ENCODE assay signal across 8 mouse cellular contexts in genomic region chr2:135711925-135712288, GRCm38 (mm10). TPM values are rescaled to one million over a fixed set of nuclear protein-coding genes. Genes with fewer than 3 reads are reported as not detected.
DNase-seq lines count a peak whose midpoint lies in the region; ATAC-seq and TF ChIP-seq lines count a peak whose summit lies in the region.

No protein-coding gene starts in this region.

- intact Hi-C loops in heart, postnatal 25 days (cut with DNase I), result loop anchor here (5.0 kb wide), 1 partner anchor 50 kb away; no protein-coding TSS in a partner anchor

- peaks cover 10% of the 10 kb centered on the region for H3K4me1 ChIP-seq in lung, embryonic 14.5 days (ENCODE audit: insufficient read depth)
- H3K4me1 ChIP-seq in olfactory bulb, adult 2 months (ENCODE audit: control insufficient read depth, insufficient read depth, low read length), result peaks cover 13% of the 10 kb centered on the region

- peak; percentile 42 for DNase-seq in right cerebral cortex, adult 18-20 months
- DNase-seq in right cerebral cortex, postnatal 25 days, result no peak
- DNase-seq in heart, postnatal 25 days (ENCODE audit: low spot score), result peak; percentile 82
- peak; percentile 16 to 34 for DNase-seq in layer of hippocampus, adult 18-20 months (ENCODE audit: low spot score in 2 of 2)
- DNase-seq in lung, embryonic 14.5 days, result peak; percentile 98

- no peak overlapping the region for H3K9ac ChIP-seq in lung, embryonic 14.5 days

- H3K36me3 ChIP-seq in lung, embryonic 14.5 days (ENCODE audit: insufficient read depth), result no peaks in the 10 kb centered on the region; the same call in 1 of the 2 replicates

- WGBS in lung, embryonic 14.5 days, result 18% methylated on average over 8 of the region's 8 CpGs
- WGBS in olfactory bulb, adult 2 months, result 9% methylated on average over 8 of the region's 8 CpGs

- H3K27me3 ChIP-seq in lung, embryonic 14.5 days (ENCODE audit: insufficient read depth, low read length), result no peaks in the 10 kb centered on the region

- H3K4me3 ChIP-seq in lung, embryonic 14.5 days (ENCODE audit: low read depth, low read length), result no peak overlapping the region
- H3K4me3 ChIP-seq in olfactory bulb, adult 2 months (ENCODE audit: insufficient read depth, low read depth, low read length), result peak overlapping the region; percentile 24

- TF ChIP-seq CTCF in lung, embryonic 14.5 days (IDR thresholded peaks at IDR 0.05; ENCODE audit: low read depth), result peak; percentile 17; the same call in 1 of the 2 replicates
- TF ChIP-seq CTCF in olfactory bulb, adult 2 months (IDR thresholded peaks at IDR 0.05; ENCODE audit: insufficient read depth, low read depth, low read length), result no peak

- H3K27ac ChIP-seq in lung, embryonic 14.5 days (ENCODE audit: low read depth), result peak overlapping the region; percentile 90
- peak overlapping the region; percentile 73 for H3K27ac ChIP-seq in olfactory bulb, adult 2 months (ENCODE audit: insufficient read depth, low read depth, low read length)

- H3K4me2 ChIP-seq in lung, embryonic 14.5 days, result peak overlapping the region; percentile 44

- peak; percentile 42; the same call in 1 of the 2 replicates for ATAC-seq in frontal cortex, adult (ENCODE audit: low TSS enrichment)
- peak; percentile 92 for ATAC-seq in lung, embryonic 14.5 days (ENCODE audit: insufficient read depth)
- no peak for ATAC-seq in monocyte, adult 5-6 weeks (replicated peaks; ENCODE audit: insufficient number of reproducible peaks, low FRiP score, low TSS enrichment, poor library complexity, severe bottlenecking)

- H3K9me3 ChIP-seq in lung, embryonic 14.5 days (ENCODE audit: low read depth, low read length), result no peaks in the 10 kb centered on the region

- no peak for TF ChIP-seq POLR2A in olfactory bulb, adult 2 months (IDR thresholded peaks at IDR 0.05; ENCODE audit: insufficient read depth, low read depth, low read length)

RNA-seq across cellular contexts. Expression of gene Plcb4, which starts 53.1 kb away (rescaled TPM):
- 10 to 100 TPM; 71.2 to 71.9 TPM for total RNA-seq in heart, postnatal 25 days (2021)
- 10 to 100 TPM; 16.5 to 20.3 TPM for total RNA-seq in layer of hippocampus, adult 18-20 months (2021)
- 20.1 and 20.5 TPM in 2 replicates for polyA plus RNA-seq in lung, embryonic 14.5 days (2014; fragmentation: Nextera tagmentation; extraction: Ambion mirVana)
- not detected in 2 replicates for polyA plus RNA-seq in olfactory bulb, adult 2 months (2012; ENCODE audit: insufficient read depth, insufficient read length, low replicate concordance, missing spikeins)
- 8.3 to 25.7 TPM (median 22.9 TPM) in 3 replicates for total RNA-seq in monocyte, adult 5-6 weeks (2017)
